Mouse (Mus musculus) cerebellum, adult 2 months (tissue): ENCODE measurements around the gene Paxip1.

Experiments
- CTCF ChIP-seq: fragments of 200-500 bp; IDR thresholded peaks from 2 replicates; pipeline ENCODE4 v1.5.1; 2011; ENCODE audit warnings: low read depth, mild to moderate bottlenecking, control low read depth, low read length, moderate library complexity, borderline replicate concordance; ENCODE audit not compliant: insufficient read depth
- POLR2A ChIP-seq: fragments of 200-500 bp; IDR thresholded peaks from 2 replicates; pipeline ENCODE4 v1.6.1; 2011; ENCODE audit warnings: low read length, control low read depth, borderline replicate concordance; ENCODE audit not compliant: insufficient read depth

DNA sequence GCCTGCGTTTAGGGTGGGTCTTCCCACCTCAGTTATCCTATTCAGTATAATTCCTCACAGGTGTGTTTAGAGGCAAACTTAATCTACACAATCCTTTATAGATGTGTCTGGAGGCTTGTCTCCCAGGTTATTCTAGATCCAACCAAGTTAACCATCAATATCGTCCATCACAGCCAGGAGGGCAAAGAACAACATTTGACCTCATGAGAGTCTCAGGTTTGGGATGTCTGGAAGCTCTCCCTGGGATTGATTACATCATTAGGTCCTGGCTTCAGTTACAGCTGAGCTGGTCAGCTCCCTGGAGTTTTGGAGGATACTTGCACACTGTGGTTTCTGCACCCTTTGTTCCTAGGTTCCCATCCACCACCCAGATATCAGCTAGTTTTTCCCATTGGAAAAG, 43.6 kb upstream of the Paxip1 start:
- TF ChIP-seq POLR2A (no peak), CTCF (no peak)
